Mouse (Mus musculus) C2C12 (cell line): ENCODE measurements around the gene Tent2.

ENCODE experiments used
- CEBPB ChIP-seq: IDR thresholded peaks from one replicate; pipeline ENCODE4 v1.6.1; 2011; ENCODE audit warnings: low read depth, mild to moderate bottlenecking, control low read depth, moderate library complexity
- CTCF ChIP-seq: IDR thresholded peaks from one replicate; pipeline ENCODE4 v1.5.1; 2011; ENCODE audit not compliant: control insufficient read depth, insufficient read depth, insufficient read length
- MYOD1 ChIP-seq: IDR thresholded peaks from one replicate; pipeline ENCODE4 v1.6.1; 2011; ENCODE audit warnings: low read depth; ENCODE audit not compliant: control insufficient read depth, insufficient read length
- USF1 ChIP-seq: IDR thresholded peaks from one replicate; pipeline ENCODE4 v1.6.1; 2011; ENCODE audit warnings: low read depth, mild to moderate bottlenecking, control low read depth, moderate library complexity

DNA sequence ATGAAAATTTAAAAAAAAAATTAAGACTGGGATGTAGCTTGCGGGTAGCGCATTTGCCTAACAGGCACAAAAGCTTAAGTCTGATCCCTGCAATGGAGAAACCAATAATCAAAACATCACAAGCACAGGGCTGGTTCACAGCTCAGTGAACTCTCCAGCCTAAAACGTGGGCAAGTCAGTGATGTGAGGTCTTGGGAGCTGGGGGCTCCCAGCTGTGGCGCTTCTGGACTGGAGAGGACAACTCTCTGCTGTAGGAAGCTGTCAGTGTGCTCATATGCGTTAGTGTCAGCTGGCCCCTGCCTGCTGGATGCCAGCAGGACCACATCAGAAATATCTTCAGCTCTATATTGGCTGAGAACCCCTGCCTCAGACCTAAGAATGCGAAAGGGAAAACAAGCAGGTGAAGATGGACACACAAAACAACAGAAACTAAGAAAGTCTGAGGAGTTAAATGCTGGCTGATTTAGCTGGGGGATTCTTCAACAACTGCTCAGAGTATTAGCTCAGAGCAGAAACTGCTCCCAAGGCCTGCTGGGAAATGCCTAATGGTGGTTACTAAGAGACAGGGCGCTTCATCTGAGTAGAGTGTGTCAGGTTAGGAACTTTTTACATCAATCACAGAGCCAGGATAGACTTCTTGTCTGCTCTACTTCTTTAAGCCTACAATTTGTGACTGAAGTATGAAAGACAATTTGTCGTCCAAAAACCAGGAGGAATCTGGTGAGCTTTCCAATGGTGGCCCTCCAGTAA, 63.9 kb downstream of the Tent2 start:
- TF ChIP-seq CTCF, result no peak
- TF ChIP-seq USF1, result no peak
- TF ChIP-seq CEBPB, result no peak
- no peak for TF ChIP-seq MYOD1
